Mouse (Mus musculus): ENCODE measurements at regions not wholly inside any gene's neighbourhood (a gene's known extent, or its start where the extent isn't known, plus 50 kb on each side); places are given as distances from the start of the nearest gene placed in this dataset.

DNA sequence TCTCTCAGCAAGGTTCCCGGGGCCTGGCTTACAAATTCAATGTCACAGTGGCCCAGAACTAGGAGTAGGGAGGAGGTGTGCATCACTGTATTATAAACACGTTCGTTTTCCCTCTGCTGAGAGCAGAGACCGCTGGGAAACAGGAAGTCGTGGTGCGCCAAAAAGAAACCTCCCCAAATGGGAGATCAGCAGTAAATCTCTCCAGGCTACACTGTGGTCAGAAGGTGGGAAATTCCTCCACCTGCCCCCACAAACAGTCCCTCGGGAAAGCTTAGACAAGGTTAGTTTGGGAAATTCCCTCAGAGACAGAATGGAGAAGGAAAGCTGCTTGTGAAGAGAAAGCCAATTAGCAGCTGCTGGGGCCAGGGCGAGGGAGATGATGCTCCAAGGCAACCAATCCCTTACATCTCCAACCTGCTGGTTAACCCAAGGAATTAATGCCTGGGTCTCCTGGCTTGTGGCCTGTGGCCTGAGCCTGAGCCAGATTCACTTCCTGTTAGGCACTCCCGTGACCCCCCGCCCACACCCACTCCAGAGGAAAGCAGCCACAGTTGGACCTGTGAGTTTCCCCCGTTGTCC lies 57.2 kb upstream of the Peli1 start:
- no peak for DNase-seq (ENCODE audit: low read depth, low spot score)

DNA sequence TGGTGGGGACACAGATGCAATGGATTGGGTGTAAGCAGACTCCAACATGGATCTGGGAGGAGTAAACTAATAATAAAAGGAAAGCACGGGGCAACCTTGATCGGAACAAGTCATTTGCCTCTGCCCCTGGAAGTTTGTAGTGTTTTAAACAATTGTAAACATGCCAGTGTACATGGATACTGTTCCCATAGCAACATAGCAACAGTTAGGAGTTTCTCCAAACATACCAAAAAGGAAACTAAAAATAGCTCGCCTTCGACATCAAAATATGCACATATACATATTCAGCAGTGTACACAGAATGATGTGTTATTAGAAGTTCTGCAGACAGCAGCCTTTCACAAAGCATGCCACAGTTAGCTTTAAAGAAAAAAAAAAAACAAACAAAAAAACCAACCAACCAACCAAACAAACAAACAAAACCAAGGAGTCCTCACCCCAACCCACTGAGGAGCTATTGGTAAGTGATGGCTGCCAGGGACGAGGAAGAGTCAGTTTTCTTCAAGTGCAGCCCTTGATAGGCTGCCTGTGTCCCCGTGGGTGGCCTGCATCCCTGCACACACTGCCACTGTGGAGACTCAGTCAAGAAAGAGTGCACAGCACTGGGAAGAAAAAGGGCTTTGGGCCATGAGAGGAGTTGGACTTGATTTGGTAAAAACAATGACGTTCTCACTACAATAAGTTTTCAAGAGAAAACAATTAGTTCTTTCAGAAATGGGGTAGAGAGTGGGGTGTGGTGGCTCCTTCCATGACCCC lies 54.8 kb upstream of the Peli1 start:
- no peak for DNase-seq (ENCODE audit: low read depth, low spot score)

GRCm38 (mm10) chr11:21037267-21037906 lies 53.7 kb upstream of the Peli1 start:
- no peak for DNase-seq (ENCODE audit: low read depth, low spot score)

DNA sequence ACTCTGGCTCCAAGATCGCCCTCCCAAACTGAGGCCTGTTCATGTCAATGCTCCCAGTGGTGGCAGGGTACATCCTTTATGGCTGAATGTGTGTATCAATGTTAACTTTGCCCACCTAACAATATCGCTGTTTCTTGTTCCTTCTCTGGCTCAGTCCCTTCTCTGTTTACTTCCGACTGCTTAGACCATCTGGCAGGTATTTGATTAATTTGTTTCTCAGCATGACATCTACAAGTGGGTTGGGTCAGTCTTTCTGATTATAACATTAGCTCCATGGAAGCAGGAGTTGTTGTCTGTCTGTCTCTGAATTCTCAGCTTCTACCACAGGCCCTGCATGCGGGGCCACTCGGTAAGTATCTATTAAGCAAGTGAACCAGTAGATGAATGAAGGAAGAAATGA lies 49.9 kb upstream of the Peli1 start:
- no peak for DNase-seq (ENCODE audit: low read depth, low spot score)
